Mouse (Mus musculus): Measurements from ENCODE around the gene Lrg1. TPM values are rescaled to one million over a fixed set of nuclear protein-coding genes. Genes with fewer than 3 reads are reported as not detected.
"Not testable (repeated sequence)": the region's sequence is repeated elsewhere in the genome, so short reads cannot be mapped to it uniquely, and the experiment has no call there.

Lrg1 gene
- polyA plus RNA-seq, 1 experiment from 2014 or later, result 0.25 TPM

- no peak for ATAC-seq (ENCODE audit: low FRiP score)
- no peak overlapping the region for H3K4me3 ChIP-seq
- no peak overlapping the region for H3K27ac ChIP-seq
- no peak overlapping the region for H3K9ac ChIP-seq
- peaks cover 50% of the 10 kb centered on the region for H3K27me3 ChIP-seq
- H3K9me3 ChIP-seq (replicated peaks), result no peaks in the 10 kb centered on the region
- H3K4me1 ChIP-seq, result peaks cover 24% of the 10 kb centered on the region
- no peaks in the 10 kb centered on the region for H3K36me3 ChIP-seq
- 81% methylated on average over 10 of the region's 10 CpGs for WGBS
- no peak overlapping the region for H3K4me2 ChIP-seq (replicated peaks)
Measured at GRCm38 (mm10) chr17:56116193-56116592, 5.6 kb downstream of the Lrg1 start.

- H3K4me2 ChIP-seq (replicated peaks), result no peak overlapping the region
- no peaks in the 10 kb centered on the region for H3K36me3 ChIP-seq
- no peak overlapping the region for H3K9ac ChIP-seq
- no peaks in the 10 kb centered on the region for H3K9me3 ChIP-seq (replicated peaks)
- WGBS, result 69% methylated on average over 3 of the region's 3 CpGs
- H3K27ac ChIP-seq, result no peak overlapping the region
- H3K4me1 ChIP-seq, result peaks cover 13% of the 10 kb centered on the region
- H3K27me3 ChIP-seq, result peaks cover 17% of the 10 kb centered on the region
- no peak overlapping the region for H3K4me3 ChIP-seq
- no peak for ATAC-seq (ENCODE audit: low FRiP score)
Measured at GRCm38 (mm10) chr17:56112743-56113142, 9.1 kb downstream of the Lrg1 start.

- H3K4me1 ChIP-seq, result peaks cover 6% of the 10 kb centered on the region; the same call in 1 of the 2 replicates
Measured at GRCm38 (mm10) chr17:56111864-56112263, 9.9 kb downstream of the Lrg1 start.

GRCm38 (mm10) chr17:56111021-56111420, 10.8 kb downstream of the Lrg1 start:
- Histone ChIP-seq H3K9ac (no peak overlapping the region), H3K27ac (no peak overlapping the region), H3K36me3 (no peaks in the 10 kb centered on the region), H3K27me3 (0 out of 2 replicates have a peak, but pooled peaks cover 4% of the 10 kb centered on the region), H3K4me3 (no peak overlapping the region), H3K9me3 (replicated peaks) (no peaks in the 10 kb centered on the region), H3K4me2 (replicated peaks) (no peak overlapping the region), H3K4me1 (peaks cover 5% of the 10 kb centered on the region; the same call in 1 of the 2 replicates)
- no peak for ATAC-seq (ENCODE audit: low FRiP score)
- WGBS, result 53% methylated on average over 1 of the region's 1 CpGs

More at GRCm38 (mm10) chr17:56111864-56112263, 9.9 kb downstream of the Lrg1 start:
- no peak overlapping the region for H3K4me2 ChIP-seq (replicated peaks)
- no peak overlapping the region for H3K9ac ChIP-seq
- no peaks in the 10 kb centered on the region for H3K36me3 ChIP-seq
- ATAC-seq (ENCODE audit: low FRiP score), result no peak
- H3K27me3 ChIP-seq, result peaks cover 10% of the 10 kb centered on the region
- no peaks in the 10 kb centered on the region for H3K9me3 ChIP-seq (replicated peaks)
- H3K27ac ChIP-seq, result no peak overlapping the region
- H3K4me3 ChIP-seq, result no peak overlapping the region
- 42% methylated on average over 5 of the region's 5 CpGs for WGBS

GRCm38 (mm10) chr17:56110571-56110970, 11.2 kb downstream of the Lrg1 start:
- no peak overlapping the region for H3K4me2 ChIP-seq (replicated peaks)
- H3K27ac ChIP-seq, result no peak overlapping the region
- peaks cover 5% of the 10 kb centered on the region; the same call in 1 of the 2 replicates for H3K4me1 ChIP-seq
- H3K9ac ChIP-seq, result no peak overlapping the region
- no peak for ATAC-seq (ENCODE audit: low FRiP score)
- H3K27me3 ChIP-seq, result 0 out of 2 replicates have a peak, but pooled peaks cover 2% of the 10 kb centered on the region
- H3K36me3 ChIP-seq, result no peaks in the 10 kb centered on the region
- WGBS, result 74% methylated on average over 4 of the region's 4 CpGs
- no peaks in the 10 kb centered on the region for H3K9me3 ChIP-seq (replicated peaks)
- H3K4me3 ChIP-seq, result no peak overlapping the region

- ATAC-seq (ENCODE audit: low FRiP score), result no peak
- H3K36me3 ChIP-seq, result no peaks in the 10 kb centered on the region
- no peak within 1 kb of the TSS for H3K4me3 ChIP-seq
- 61% methylated on average over 10 of the region's 10 CpGs for WGBS
- H3K9me3 ChIP-seq (replicated peaks), result no peaks in the 10 kb centered on the region
- H3K4me2 ChIP-seq (replicated peaks), result no peak within 1 kb of the TSS
- no peak within 1 kb of the TSS for H3K9ac ChIP-seq
- H3K27me3 ChIP-seq, result no peaks in the 10 kb centered on the region
- peaks cover 5% of the 10 kb centered on the region; the same call in 1 of the 2 replicates for H3K4me1 ChIP-seq
- H3K27ac ChIP-seq, result no peak within 1 kb of the TSS
Measured at GRCm38 (mm10) chr17:56109219-56110051, 12.4 kb downstream of the Lrg1 start, which contains the start of gene Plin4. Plin4 (minus strand) TSS chr17:56109803.

GRCm38 (mm10) chr17:56108334-56109044, 13.3 kb downstream of the Lrg1 start:
- no peak overlapping the region for H3K9ac ChIP-seq
- 82% methylated on average over 6 of the region's 6 CpGs for whole genome bisulfite sequencing

GRCm38 (mm10) chr17:56107736-56108135, 14.1 kb downstream of the Lrg1 start:
- H3K4me1 ChIP-seq, result peaks cover 2% of the 10 kb centered on the region; the same call in 1 of the 2 replicates
- 58% methylated on average over 2 of the region's 2 CpGs for WGBS

More at GRCm38 (mm10) chr17:56108334-56109044, 13.3 kb downstream of the Lrg1 start:
- peaks cover 6% of the 10 kb centered on the region for H3K36me3 ChIP-seq
- no peaks in the 10 kb centered on the region for H3K9me3 ChIP-seq (replicated peaks)
- H3K4me3 ChIP-seq, result no peak overlapping the region
- peaks cover 5% of the 10 kb centered on the region; the same call in 1 of the 2 replicates for H3K4me1 ChIP-seq
- no peak overlapping the region for H3K27ac ChIP-seq
- H3K4me2 ChIP-seq (replicated peaks), result no peak overlapping the region
- no peak; the same call in 1 of the 2 replicates for ATAC-seq (ENCODE audit: low FRiP score)
- H3K27me3 ChIP-seq, result no peaks in the 10 kb centered on the region

GRCm38 (mm10) chr17:56106981-56107380, 14.8 kb downstream of the Lrg1 start:
- no peak for ATAC-seq (ENCODE audit: low FRiP score)

More at GRCm38 (mm10) chr17:56107736-56108135, 14.1 kb downstream of the Lrg1 start:
- Histone ChIP-seq H3K27me3 (no peaks in the 10 kb centered on the region), H3K27ac (no peak overlapping the region), H3K36me3 (peaks cover 14% of the 10 kb centered on the region), H3K9ac (no peak overlapping the region), H3K9me3 (replicated peaks) (no peaks in the 10 kb centered on the region), H3K4me2 (replicated peaks) (no peak overlapping the region), H3K4me3 (no peak overlapping the region)
- ATAC-seq (ENCODE audit: low FRiP score), result no peak

GRCm38 (mm10) chr17:56106436-56106835, 15.4 kb downstream of the Lrg1 start:
- H3K27me3 ChIP-seq; ATAC-seq (ENCODE audit: low FRiP score); H3K27ac ChIP-seq; H3K9me3 ChIP-seq (replicated peaks); H3K4me3 ChIP-seq; H3K4me2 ChIP-seq (replicated peaks); H3K4me1 ChIP-seq; H3K9ac ChIP-seq: not testable (repeated sequence)
- 96% methylated on average over 4 of the region's 4 CpGs for WGBS
- peaks cover 27% of the 10 kb centered on the region for H3K36me3 ChIP-seq

More at GRCm38 (mm10) chr17:56106981-56107380, 14.8 kb downstream of the Lrg1 start:
- no peak overlapping the region for H3K4me2 ChIP-seq (replicated peaks)
- no peak overlapping the region for H3K4me3 ChIP-seq
- H3K36me3 ChIP-seq, result peaks cover 21% of the 10 kb centered on the region
- no peak overlapping the region for H3K27ac ChIP-seq
- H3K27me3 ChIP-seq, result no peaks in the 10 kb centered on the region
- H3K9me3 ChIP-seq (replicated peaks), result no peaks in the 10 kb centered on the region
- no peak overlapping the region for H3K9ac ChIP-seq
- 80% methylated on average over 4 of the region's 4 CpGs for WGBS
- H3K4me1 ChIP-seq, result no peaks in the 10 kb centered on the region

GRCm38 (mm10) chr17:56104821-56105220, 17.0 kb downstream of the Lrg1 start:
- H3K36me3 ChIP-seq, result peaks cover 43% of the 10 kb centered on the region
- not testable (repeated sequence) for ATAC-seq (ENCODE audit: low FRiP score); H3K27me3 ChIP-seq; H3K27ac ChIP-seq; H3K9me3 ChIP-seq (replicated peaks); H3K4me3 ChIP-seq; H3K4me1 ChIP-seq; H3K9ac ChIP-seq; H3K4me2 ChIP-seq (replicated peaks)
- WGBS, result 88% methylated on average over 3 of the region's 5 CpGs
